Comparison of ENCODE assay signal across 11 mouse cellular contexts in genomic region chr9:84107045-84107813, GRCm38 (mm10).
A peak's percentile ranks its signal among the peaks of the same experiment; 100 is the strongest.
DNase-seq lines count a peak whose midpoint lies in the region; ATAC-seq and TF ChIP-seq lines count a peak whose summit lies in the region.
"Had no signal": no experiment of that assay in that cellular context is flagged by ENCODE, and none has a peak within 500 bp of the region (broad histone marks: within the 10 kb centered on the region; RNA-seq: fewer than 3 reads in every experiment).

No protein-coding gene starts in this region.

- no peaks in the 10 kb centered on the region for H3K36me3 ChIP-seq in kidney, embryonic 16.5 days (ENCODE audit: insufficient read depth, low read length)
- no peaks in the 10 kb centered on the region for H3K36me3 ChIP-seq in liver, postnatal 0 days (replicated peaks; ENCODE audit: insufficient read depth, low read length)
- H3K36me3 ChIP-seq: hindbrain, embryonic 15.5 days; midbrain, embryonic 13.5 days had no signal

- TF ChIP-seq CTCF in liver, postnatal 0 days (IDR thresholded peaks at IDR 0.05; ENCODE audit: low read depth) = no peak

- H3K9ac ChIP-seq in kidney, embryonic 16.5 days (replicated peaks; ENCODE audit: low read length) = peak overlapping the region; percentile 41
- H3K9ac ChIP-seq in liver, postnatal 0 days (replicated peaks) = no peak overlapping the region
- H3K9ac ChIP-seq: hindbrain, embryonic 15.5 days; midbrain, embryonic 13.5 days had no signal

- no peaks in the 10 kb centered on the region for H3K9me3 ChIP-seq in kidney, embryonic 16.5 days (ENCODE audit: low read length)
- no peaks in the 10 kb centered on the region for H3K9me3 ChIP-seq in liver, postnatal 0 days (ENCODE audit: low read length)
- H3K9me3 ChIP-seq: hindbrain, embryonic 15.5 days; midbrain, embryonic 13.5 days had no signal

- no peak for ATAC-seq in kidney, embryonic 16.5 days (ENCODE audit: low FRiP score, low TSS enrichment)
- ATAC-seq in liver, postnatal 0 days = no peak
- ATAC-seq: midbrain, embryonic 13.5 days; Patski had no signal

- no peak for TF ChIP-seq EP300 in liver, postnatal 0 days (IDR thresholded peaks at IDR 0.05; ENCODE audit: low read depth)

- H3K4me2 ChIP-seq in kidney, embryonic 16.5 days (replicated peaks; ENCODE audit: low read depth, low read length) = peak overlapping the region; percentile 37
- H3K4me2 ChIP-seq in liver, postnatal 0 days (ENCODE audit: low read depth, low read length) = no peak overlapping the region
- H3K4me2 ChIP-seq: hindbrain, embryonic 15.5 days; midbrain, embryonic 13.5 days had no signal

- no peaks in the 10 kb centered on the region for H3K27me3 ChIP-seq in kidney, embryonic 16.5 days (ENCODE audit: insufficient read depth, low read length)
- no peaks in the 10 kb centered on the region for H3K27me3 ChIP-seq in liver, postnatal 0 days (ENCODE audit: insufficient read depth, low read length)
- H3K27me3 ChIP-seq: hindbrain, embryonic 15.5 days; Patski had no signal

- WGBS in kidney, embryonic 16.5 days = 40% methylated on average over 20 of the region's 20 CpGs
- 76% methylated on average over 20 of the region's 20 CpGs for WGBS in liver, postnatal 0 days (ENCODE audit: insufficient replicate concordance)

- H3K4me1 ChIP-seq in kidney, embryonic 16.5 days (ENCODE audit: insufficient read depth, low read length) = peaks cover 23% of the 10 kb centered on the region
- H3K4me1 ChIP-seq in liver, postnatal 0 days (ENCODE audit: insufficient read depth) = peaks cover 3% of the 10 kb centered on the region; the same call in 1 of the 2 replicates

- peak overlapping the region; percentile 13; the same call in 1 of the 2 replicates for H3K4me3 ChIP-seq in kidney, embryonic 16.5 days (ENCODE audit: low read length)
- no peak overlapping the region for H3K4me3 ChIP-seq in liver, postnatal 0 days (ENCODE audit: low read depth, low read length)
- H3K4me3 ChIP-seq: hindbrain, embryonic 15.5 days; midbrain, embryonic 13.5 days had no signal

- DNase-seq in cerebellum, postnatal 25 days = peak; percentile 16 to 36
- no peak for DNase-seq in cerebellum, adult 9-10 months
- DNase-seq in kidney, postnatal 4 days = no peak
- peak; percentile 47 for DNase-seq in adrenal gland, postnatal 14 days
- peak; percentile 52 for DNase-seq in mesoderm, embryonic 11.5 days (ENCODE audit: low read depth, low spot score)
- no peak for DNase-seq in liver, postnatal 0 days
- DNase-seq in embryo, embryonic 10.5 days (ENCODE audit: low spot score) = no peak

- no peak overlapping the region for H3K27ac ChIP-seq in kidney, embryonic 16.5 days (ENCODE audit: low read length)
- no peak overlapping the region for H3K27ac ChIP-seq in liver, postnatal 0 days (ENCODE audit: low read depth)
- H3K27ac ChIP-seq: hindbrain, embryonic 15.5 days; midbrain, embryonic 13.5 days had no signal

Comparison
In these comparisons a context has a peak if more than half of its experiments do, and no peak if none do; other contexts are left out.
1. DNase-seq: peak in cerebellum, postnatal 25 days (2 of 2), adrenal gland, postnatal 14 days (single experiment) and mesoderm, embryonic 11.5 days (single experiment); none in cerebellum, adult 9-10 months (single experiment), kidney, postnatal 4 days (0 of 2), liver, postnatal 0 days (single experiment) and embryo, embryonic 10.5 days (single experiment).